Mouse (Mus musculus) testis, postnatal 10 days (tissue): Measurements from ENCODE around the gene Glra4.

Experiments
- DNase-seq: peaks from one replicate; pipeline ENCODE4 v3.0.0; 2021; ENCODE audit warnings: low spot score

Gene Glra4

DNA sequence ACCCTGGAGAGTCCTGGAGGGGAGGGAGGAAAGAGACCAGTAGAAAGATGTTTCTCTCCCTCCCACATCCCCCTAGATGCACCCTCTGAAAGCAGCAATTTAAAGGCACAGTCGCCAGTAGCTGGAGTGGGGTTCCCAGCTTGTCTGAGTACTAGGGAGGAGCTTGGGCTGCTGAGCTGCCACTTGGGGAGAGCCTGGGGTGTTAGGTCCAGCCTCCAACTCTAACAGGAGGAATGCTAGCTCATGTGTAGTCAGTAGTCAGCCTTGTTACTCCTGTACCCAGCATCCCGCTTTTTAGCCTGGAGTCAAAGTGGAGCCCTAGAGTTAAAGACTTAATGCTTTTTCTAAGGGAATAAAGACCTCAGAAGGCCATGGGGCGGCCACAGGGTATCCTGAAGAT is at the start of gene Glra4:
Glra4 (minus strand) TSS at position 101 of the 400 bp plus-strand sequence.
- DNase-seq: no peak

DNA sequence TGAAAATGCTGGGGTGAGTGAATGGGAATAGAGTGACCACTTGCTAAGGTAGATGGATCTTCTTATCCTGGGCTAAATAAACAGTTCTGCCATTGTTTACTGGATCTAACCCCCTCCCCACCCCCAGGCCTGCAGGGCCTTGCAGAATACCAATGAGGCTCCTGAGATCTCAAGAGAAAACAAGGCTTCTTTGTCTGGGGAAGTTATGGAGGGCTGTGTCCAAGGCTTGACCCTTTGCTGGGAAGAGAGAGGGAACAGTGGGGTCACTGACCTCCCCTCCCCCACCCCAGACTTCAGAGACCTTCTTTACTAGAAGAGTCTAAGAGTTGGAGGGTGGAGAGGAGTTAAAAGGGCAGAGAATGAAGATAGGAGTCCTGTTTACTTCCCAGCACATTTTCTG is 48.7 kb upstream of the Glra4 start:
- no peak for DNase-seq

- no peak for DNase-seq
Measured at GRCm38 (mm10) chrX:136825016-136825415, 45.1 kb upstream of the Glra4 start.

GRCm38 (mm10) chrX:136822371-136822770 is 42.4 kb upstream of the Glra4 start, which contains the start of gene Plp1:
Gene Plp1 (plus strand): TSS chrX:136822671.
- DNase-seq: no peak

GRCm38 (mm10) chrX:136820250-136820649 is 40.3 kb upstream of the Glra4 start:
- DNase-seq: peak; percentile 84

GRCm38 (mm10) chrX:136819752-136820151 is 39.8 kb upstream of the Glra4 start:
- no peak for DNase-seq

- DNase-seq: no peak
Measured at GRCm38 (mm10) chrX:136797223-136797622, 17.3 kb upstream of the Glra4 start.

DNA sequence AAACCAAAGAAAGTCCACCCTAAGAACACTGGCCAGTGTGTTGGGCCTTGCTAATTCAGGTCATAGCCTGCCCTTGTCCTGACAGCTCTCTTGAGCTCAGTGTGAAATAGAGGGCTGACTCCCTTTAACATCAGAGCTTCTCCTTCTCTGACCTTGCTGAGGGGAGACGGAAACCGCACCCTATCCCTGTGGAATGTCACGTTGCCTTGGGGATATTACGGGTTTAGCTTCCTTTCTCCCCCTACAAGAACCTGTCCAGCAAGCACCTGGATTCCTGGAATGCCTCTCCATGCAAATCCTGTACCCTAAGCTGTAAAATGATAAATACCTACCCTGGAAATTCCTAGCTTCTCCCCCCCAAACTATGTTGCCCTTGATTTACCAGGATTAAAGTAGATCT is 9.5 kb upstream of the Glra4 start:
- no peak for DNase-seq

- DNase-seq: no peak
Measured at GRCm38 (mm10) chrX:136779262-136779661, 679 bp downstream of the Glra4 start.

- no peak for DNase-seq
Measured at GRCm38 (mm10) chrX:136778046-136778445, 1.9 kb downstream of the Glra4 start.

GRCm38 (mm10) chrX:136773035-136773434 is 6.9 kb downstream of the Glra4 start:
- DNase-seq: no peak

- DNase-seq: no peak
Measured at GRCm38 (mm10) chrX:136761103-136762074, 18.6 kb downstream of the Glra4 start.

DNA sequence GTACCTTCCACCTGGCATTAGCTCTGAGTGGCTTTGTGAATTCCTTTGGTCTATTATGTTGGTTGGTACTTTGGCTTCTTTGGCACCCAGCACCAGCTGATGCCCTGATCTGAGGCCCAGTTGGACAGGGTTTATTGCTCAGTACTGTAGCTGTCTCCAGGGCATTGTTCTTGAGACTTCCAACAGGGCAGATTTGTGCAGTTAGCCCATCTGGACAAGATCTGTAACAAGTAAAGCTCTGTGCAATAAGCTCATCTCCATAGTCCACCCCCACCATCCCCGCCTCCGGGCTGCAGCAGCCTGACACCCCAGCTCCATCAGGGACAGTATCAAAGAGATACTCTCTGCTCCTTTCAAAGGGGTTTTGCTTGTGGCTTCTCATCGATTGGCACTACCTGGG is 24.5 kb downstream of the Glra4 start:
- no peak for DNase-seq

- no peak for DNase-seq
Measured at GRCm38 (mm10) chrX:136749329-136749728, 30.6 kb downstream of the Glra4 start.

DNA sequence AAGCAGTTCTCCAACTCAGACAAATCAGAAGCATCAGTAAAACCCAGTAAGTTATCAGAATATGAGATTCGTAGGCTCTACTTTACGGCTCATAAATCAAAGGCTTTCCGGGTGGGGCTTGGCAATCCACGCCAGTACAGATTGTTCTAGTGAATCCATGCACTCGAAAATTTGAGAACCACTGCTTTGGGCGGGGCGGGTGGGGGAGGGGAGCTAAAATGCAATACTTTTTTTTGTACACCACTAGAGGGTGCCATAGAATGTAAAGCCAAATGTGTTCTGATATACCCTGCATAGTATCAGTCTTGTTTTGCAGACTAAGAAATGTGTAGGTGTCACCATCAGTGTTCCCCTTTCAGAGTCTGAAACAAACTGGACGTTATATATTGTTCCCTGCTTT is 35.3 kb downstream of the Glra4 start:
- no peak for DNase-seq

DNA sequence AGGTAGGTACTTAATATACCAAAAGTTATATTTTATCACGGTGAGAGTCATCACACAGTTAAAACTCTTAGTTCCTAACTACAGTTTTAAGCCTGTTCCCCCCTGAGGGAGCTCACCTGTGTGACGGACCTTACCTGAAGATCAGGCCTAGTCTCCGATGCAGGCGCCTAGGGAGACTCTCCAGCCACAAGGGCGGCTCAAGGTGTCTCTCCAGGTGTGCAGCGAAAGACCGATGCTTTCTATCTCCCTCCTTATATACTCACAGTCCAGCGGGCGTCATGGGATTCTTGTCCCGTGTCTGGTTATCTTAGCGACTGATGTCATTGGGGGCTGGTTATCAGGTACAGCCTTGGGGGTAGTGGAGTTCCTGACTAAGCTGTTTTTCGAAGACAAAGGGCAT is 36.5 kb downstream of the Glra4 start, which contains the start of gene Morf4l2:
Morf4l2 (minus strand) TSS at position 232 of the 400 bp plus-strand sequence.
- peak; percentile 42 for DNase-seq

DNA sequence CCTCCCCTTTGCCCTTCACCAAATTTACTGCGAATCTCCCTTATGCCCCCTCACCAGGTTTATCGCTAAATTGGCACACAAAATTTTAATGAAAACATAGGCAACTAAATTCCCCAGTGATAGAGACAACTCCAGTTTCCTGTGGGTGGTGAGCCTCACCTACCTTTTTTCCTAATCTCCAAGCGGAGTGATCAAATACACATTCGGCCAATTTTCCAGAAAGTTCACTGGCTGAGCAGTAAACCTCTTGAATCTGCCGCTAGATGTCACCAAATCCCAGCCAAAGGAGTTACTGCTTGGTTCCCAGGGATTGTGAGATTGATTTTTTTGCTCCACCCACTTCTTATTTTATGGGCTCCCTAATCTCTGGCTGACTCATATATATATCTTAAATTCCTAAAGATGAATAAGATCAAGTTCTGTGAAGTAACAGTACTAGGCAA is 37.3 kb downstream of the Glra4 start:
- peak; percentile 47 for DNase-seq

GRCm38 (mm10) chrX:136742241-136742640 is 37.7 kb downstream of the Glra4 start:
- no peak for DNase-seq

GRCm38 (mm10) chrX:136741651-136742201 is 38.2 kb downstream of the Glra4 start:
- DNase-seq: peak; percentile 87

GRCm38 (mm10) chrX:136740791-136741650 is 38.9 kb downstream of the Glra4 start:
- peak; percentile 84 for DNase-seq

- DNase-seq: no peak
Measured at GRCm38 (mm10) chrX:136740087-136740790, 39.7 kb downstream of the Glra4 start.
